Mouse (Mus musculus): ENCODE results near the gene Grin2d.

GRCm38 (mm10) chr7:45902481-45903002 lies 24.4 kb upstream of the Grin2d start:
- no peak for TF ChIP-seq CTCF (conservative IDR thresholded peaks at IDR 0.05 in 1 of 2, IDR thresholded peaks at IDR 0.05 in 1 of 2; ENCODE audit: low read depth in 2 of 2, low read length in 2 of 2)
- TF ChIP-seq POLR2A (IDR thresholded peaks at IDR 0.05; ENCODE audit: low read depth, low read length), result no peak
- no peak for TF ChIP-seq CHD2 (IDR thresholded peaks at IDR 0.05; ENCODE audit: low read length)
- no peak for TF ChIP-seq UBTF (IDR thresholded peaks at IDR 0.05; ENCODE audit: low read depth, low read length)
- TF ChIP-seq CHD1 (IDR thresholded peaks at IDR 0.05; ENCODE audit: low read depth, low read length), result no peak
- TF ChIP-seq USF2 (conservative IDR thresholded peaks at IDR 0.05; ENCODE audit: low read depth, low read length), result no peak
- no peak for TF ChIP-seq TCF12 (IDR thresholded peaks at IDR 0.05; ENCODE audit: low read depth, low read length)

Data from CH12.LX (cell line).